Mouse (Mus musculus) cerebellum, adult 2 months (tissue): ENCODE measurements at regions not wholly inside any gene's neighbourhood (a gene's known extent, or its start where the extent isn't known, plus 50 kb on each side); places are given as distances from the start of the nearest gene placed in this dataset.

Experiments used
- DNase-seq, 2 experiments: peaks; one replicate each; pipeline ENCODE4 v3.0.0; 2021
- H3K27ac ChIP-seq: fragments of 200-500 bp; 2 replicates; pipeline ENCODE4 v1.5.1; 2012; ENCODE audit warnings: low read length, control low read depth, inconsistent platforms; ENCODE audit not compliant: insufficient read depth
- H3K27me3 ChIP-seq: fragments of 200-500 bp; 2 replicates; pipeline ENCODE4 v1.6.1; 2012; ENCODE audit warnings: inconsistent platforms, mild to moderate bottlenecking, low read length, moderate library complexity; ENCODE audit not compliant: control insufficient read depth, insufficient read depth
- H3K4me1 ChIP-seq: fragments of 200-500 bp; 2 replicates; pipeline ENCODE4 v1.6.1; 2011; ENCODE audit warnings: low read length; ENCODE audit not compliant: control insufficient read depth, insufficient read depth
- H3K4me3 ChIP-seq: fragments of 200-500 bp; replicated peaks from 2 replicates; pipeline ENCODE3; 2011; ENCODE audit warnings: mild to moderate bottlenecking, low read depth, low read length, control low read depth; ENCODE audit not compliant: insufficient read depth
- CTCF ChIP-seq: fragments of 200-500 bp; IDR thresholded peaks from 2 replicates; pipeline ENCODE4 v1.5.1; 2011; ENCODE audit warnings: low read depth, mild to moderate bottlenecking, control low read depth, low read length, moderate library complexity, borderline replicate concordance; ENCODE audit not compliant: insufficient read depth
- POLR2A ChIP-seq: fragments of 200-500 bp; IDR thresholded peaks from 2 replicates; pipeline ENCODE4 v1.6.1; 2011; ENCODE audit warnings: low read length, control low read depth, borderline replicate concordance; ENCODE audit not compliant: insufficient read depth
- WGBS: fragments of 180-500 bp; shearing (Covaris S2); methylation state at CpG from one replicate; pipeline ENCODE4 v1.1.7; 2018; 5-methylcytosine and 5-hydroxymethylcytosine counted together

GRCm38 (mm10) chr9:61640739-61641138 lies 268.6 kb downstream of the Tle3 start:
- H3K4me1 ChIP-seq = no peaks in the 10 kb centered on the region
- H3K27ac ChIP-seq = no peak overlapping the region
- TF ChIP-seq POLR2A (no peak), CTCF (no peak)
- no peak for DNase-seq
- 95% methylated on average over 3 of the region's 3 CpGs for WGBS
- H3K4me3 ChIP-seq = no peak overlapping the region
- no peaks in the 10 kb centered on the region for H3K27me3 ChIP-seq

GRCm38 (mm10) chr9:61638908-61639307 lies 266.7 kb downstream of the Tle3 start:
- Histone ChIP-seq H3K27me3 (no peaks in the 10 kb centered on the region), H3K27ac (no peak overlapping the region), H3K4me1 (no peaks in the 10 kb centered on the region), H3K4me3 (no peak overlapping the region)
- WGBS = 95% methylated on average over 11 of the region's 11 CpGs
- DNase-seq = no peak
- TF ChIP-seq POLR2A (no peak), CTCF (no peak)

GRCm38 (mm10) chr9:61633936-61634335 lies 261.8 kb downstream of the Tle3 start:
- Histone ChIP-seq H3K27me3 (no peaks in the 10 kb centered on the region), H3K4me1 (no peaks in the 10 kb centered on the region), H3K4me3 (no peak overlapping the region), H3K27ac (no peak overlapping the region)
- 83% methylated on average over 9 of the region's 9 CpGs for WGBS
- no peak for DNase-seq
- no peak for TF ChIP-seq POLR2A
- no peak for TF ChIP-seq CTCF

GRCm38 (mm10) chr9:61632602-61633001 lies 260.4 kb downstream of the Tle3 start:
- no peak for DNase-seq
- Histone ChIP-seq H3K27ac (no peak overlapping the region), H3K4me1 (no peaks in the 10 kb centered on the region), H3K27me3 (no peaks in the 10 kb centered on the region), H3K4me3 (no peak overlapping the region)
- WGBS = 73% methylated on average over 3 of the region's 3 CpGs
- TF ChIP-seq CTCF = no peak
- no peak for TF ChIP-seq POLR2A

- Histone ChIP-seq H3K27ac (no peak overlapping the region), H3K4me3 (no peak overlapping the region), H3K27me3 (no peaks in the 10 kb centered on the region), H3K4me1 (no peaks in the 10 kb centered on the region)
- DNase-seq = no peak
- 57% methylated on average over 7 of the region's 7 CpGs for WGBS
- TF ChIP-seq POLR2A (no peak), CTCF (no peak)
Observed at GRCm38 (mm10) chr9:61631097-61631496, 258.9 kb downstream of the Tle3 start.

GRCm38 (mm10) chr9:61627801-61628574 lies 255.8 kb downstream of the Tle3 start:
- no peak for DNase-seq
- no peak overlapping the region for H3K27ac ChIP-seq
- no peaks in the 10 kb centered on the region for H3K27me3 ChIP-seq
- no peak for TF ChIP-seq POLR2A
- no peak for TF ChIP-seq CTCF
- H3K4me1 ChIP-seq = peaks cover 4% of the 10 kb centered on the region; the same call in 1 of the 2 replicates
- no peak overlapping the region for H3K4me3 ChIP-seq
- 83% methylated on average over 6 of the region's 6 CpGs for WGBS

- TF ChIP-seq CTCF (no peak), POLR2A (no peak)
- no peak overlapping the region for H3K4me3 ChIP-seq
- DNase-seq = no peak
- H3K27me3 ChIP-seq = no peaks in the 10 kb centered on the region
- H3K4me1 ChIP-seq = peaks cover 17% of the 10 kb centered on the region
- whole genome bisulfite sequencing = 80% methylated on average over 7 of the region's 7 CpGs
- H3K27ac ChIP-seq = no peak overlapping the region
Observed at GRCm38 (mm10) chr9:61622933-61623332, 250.8 kb downstream of the Tle3 start.

GRCm38 (mm10) chr9:61621939-61622338 lies 249.8 kb downstream of the Tle3 start:
- 83% methylated on average over 5 of the region's 5 CpGs for WGBS
- Histone ChIP-seq H3K27me3 (no peaks in the 10 kb centered on the region), H3K27ac (no peak overlapping the region), H3K4me3 (no peak overlapping the region), H3K4me1 (peaks cover 17% of the 10 kb centered on the region)
- no peak for TF ChIP-seq CTCF
- no peak for TF ChIP-seq POLR2A
- no peak for DNase-seq
